Mouse (Mus musculus): ENCODE data around the gene Hhex.
A peak's percentile ranks its signal among the peaks of the same experiment; 100 is the strongest.

The Hhex gene

GRCm38 (mm10) chr19:37434263-37434951 lies at the start of gene Hhex:
Hhex (plus strand) TSS chr19:37434810.
- no peak for DNase-seq (ENCODE audit: low read depth, low spot score)

GRCm38 (mm10) chr19:37386126-37386525 lies 48.5 kb upstream of the Hhex start:
- no peak for DNase-seq (ENCODE audit: low read depth, low spot score)

- DNase-seq (ENCODE audit: low read depth, low spot score) = no peak
Measured at GRCm38 (mm10) chr19:37391869-37392268, 42.7 kb upstream of the Hhex start.

GRCm38 (mm10) chr19:37396279-37396678 lies 38.3 kb upstream of the Hhex start:
- DNase-seq (ENCODE audit: low read depth, low spot score) = no peak

- no peak for DNase-seq (ENCODE audit: low read depth, low spot score)
Measured at GRCm38 (mm10) chr19:37400936-37401335, 33.7 kb upstream of the Hhex start.

GRCm38 (mm10) chr19:37418294-37418693 lies 16.3 kb upstream of the Hhex start:
- DNase-seq (ENCODE audit: low read depth, low spot score) = no peak

- DNase-seq (ENCODE audit: low read depth, low spot score) = peak; percentile 41
Measured at GRCm38 (mm10) chr19:37419613-37420012, 15.0 kb upstream of the Hhex start.

- DNase-seq (ENCODE audit: low read depth, low spot score) = no peak
Measured at GRCm38 (mm10) chr19:37428589-37428988, 6.0 kb upstream of the Hhex start.

- DNase-seq (ENCODE audit: low read depth, low spot score) = no peak
Measured at GRCm38 (mm10) chr19:37431139-37431756, 3.4 kb upstream of the Hhex start.

- no peak for DNase-seq (ENCODE audit: low read depth, low spot score)
Measured at GRCm38 (mm10) chr19:37432868-37433570, 1.6 kb upstream of the Hhex start.

- DNase-seq (ENCODE audit: low read depth, low spot score) = no peak
Measured at GRCm38 (mm10) chr19:37433895-37434262, 731 bp upstream of the Hhex start.

GRCm38 (mm10) chr19:37435041-37435852 lies 637 bp downstream of the Hhex start:
- no peak for DNase-seq (ENCODE audit: low read depth, low spot score)

- no peak for DNase-seq (ENCODE audit: low read depth, low spot score)
Measured at GRCm38 (mm10) chr19:37435853-37436174, 1.2 kb downstream of the Hhex start.

GRCm38 (mm10) chr19:37436514-37437288 lies 2.1 kb downstream of the Hhex start:
- DNase-seq (ENCODE audit: low read depth, low spot score) = no peak

GRCm38 (mm10) chr19:37437289-37437606 lies 2.6 kb downstream of the Hhex start:
- DNase-seq (ENCODE audit: low read depth, low spot score) = no peak

- no peak for DNase-seq (ENCODE audit: low read depth, low spot score)
Measured at GRCm38 (mm10) chr19:37440181-37440580, 5.6 kb downstream of the Hhex start.

GRCm38 (mm10) chr19:37440708-37441475 lies 6.3 kb downstream of the Hhex start:
- no peak for DNase-seq (ENCODE audit: low read depth, low spot score)

GRCm38 (mm10) chr19:37442524-37443286 lies 8.1 kb downstream of the Hhex start:
- no peak for DNase-seq (ENCODE audit: low read depth, low spot score)

- DNase-seq (ENCODE audit: low read depth, low spot score) = no peak
Measured at GRCm38 (mm10) chr19:37443631-37444140, 9.1 kb downstream of the Hhex start.

GRCm38 (mm10) chr19:37448212-37448611 lies 13.6 kb downstream of the Hhex start:
- DNase-seq (ENCODE audit: low read depth, low spot score) = no peak

Data from telencephalon, adult 2 months (tissue).